Mouse (Mus musculus) midbrain, embryonic 12.5 days (tissue): ENCODE results near the gene Vmn2r108. TPM values are rescaled to one million over a fixed set of nuclear protein-coding genes. Genes with fewer than 3 reads are reported as not detected.
"Not testable (repeated sequence)": the region's sequence is repeated elsewhere in the genome, so short reads cannot be mapped to it uniquely, and the experiment has no call there.

ENCODE experiments used
- ATAC-seq: fragments of 200-750 bp; cut with Nextera tagmentation; 2 replicates; pipeline ENCODE4 v1.8.0; 2017; ENCODE audit warnings: low read depth, moderate TSS enrichment, moderate library complexity; ENCODE audit not compliant: low FRiP score
- H3K27ac ChIP-seq: fragments of 300-500 bp; sonication (generic); replicated peaks from 2 replicates; pipeline ENCODE4 v1.5.1; 2016; ENCODE audit warnings: mild to moderate bottlenecking
- H3K27me3 ChIP-seq: fragments of 300-500 bp; sonication (generic); 2 replicates; pipeline ENCODE4 v1.6.1; 2016; ENCODE audit warnings: mild to moderate bottlenecking
- H3K36me3 ChIP-seq: fragments of 300-500 bp; sonication (generic); 2 replicates; pipeline ENCODE4 v1.6.1; 2016
- H3K4me1 ChIP-seq: fragments of 300-500 bp; sonication (generic); 2 replicates; pipeline ENCODE4 v1.6.1; 2016
- H3K4me2 ChIP-seq: fragments of 300-500 bp; sonication (generic); replicated peaks from 2 replicates; pipeline ENCODE4 v1.6.1; 2016; ENCODE audit warnings: mild to moderate bottlenecking, moderate library complexity
- H3K4me3 ChIP-seq: fragments of 300-500 bp; sonication (generic); 2 replicates; pipeline ENCODE4 v1.5.1; 2016; ENCODE audit warnings: mild to moderate bottlenecking
- H3K9ac ChIP-seq: fragments of 300-500 bp; sonication (generic); replicated peaks from 2 replicates; pipeline ENCODE4 v1.6.1; 2016; ENCODE audit warnings: mild to moderate bottlenecking, moderate library complexity
- H3K9me3 ChIP-seq: fragments of 300-500 bp; sonication (generic); 2 replicates; pipeline ENCODE4 v1.6.1; 2016; ENCODE audit warnings: mild to moderate bottlenecking
- WGBS: fragments of 180-500 bp; shearing (Covaris S2); methylation state at CpG from one replicate; pipeline ENCODE4 v1.1.7; 2016; 5-methylcytosine and 5-hydroxymethylcytosine counted together
- polyA plus RNA-seq: library from polyadenylated mRNA; unstranded; fragments of >200 nt; fragmentation: Nextera tagmentation; extraction: Ambion mirVana; gene quantifications from 2 replicates; pipeline ENCODE4 v1.2.1, GENCODE M21; 2016

Vmn2r108 gene
- polyA plus RNA-seq, result not detected in 2 replicates

DNA sequence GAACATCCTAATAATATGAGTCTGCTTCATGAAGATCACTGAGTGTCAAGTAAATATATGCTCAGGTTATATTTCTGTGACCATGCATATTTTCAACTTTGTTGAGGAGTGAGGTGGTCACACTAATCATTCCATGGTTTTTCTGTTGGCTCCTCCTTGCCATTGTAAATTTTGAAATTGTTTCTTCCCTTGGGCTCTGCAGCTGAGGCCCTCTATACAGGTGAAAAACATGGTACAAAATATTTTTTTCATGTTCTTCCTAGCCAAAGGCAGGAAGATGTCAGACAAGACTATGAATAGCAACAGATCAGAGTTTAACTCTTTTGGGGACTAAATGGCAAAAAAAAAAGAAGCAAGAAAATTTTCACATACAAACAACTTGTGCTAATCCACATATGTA, at the start of gene Vmn2r108:
TSS of gene Vmn2r108 (minus strand) at position 101 of the 400 bp plus-strand sequence.
- no peak within 1 kb of the TSS for H3K4me2 ChIP-seq
- H3K36me3 ChIP-seq, result no peaks in the 10 kb centered on the region
- ATAC-seq, result no peak
- H3K4me3 ChIP-seq, result no peak within 1 kb of the TSS
- no peak within 1 kb of the TSS for H3K27ac ChIP-seq
- H3K9me3 ChIP-seq, result 0 out of 2 replicates have a peak, but pooled peaks cover 6% of the 10 kb centered on the region
- H3K27me3 ChIP-seq, result no peaks in the 10 kb centered on the region
- H3K4me1 ChIP-seq, result no peaks in the 10 kb centered on the region
- H3K9ac ChIP-seq, result no peak within 1 kb of the TSS

DNA sequence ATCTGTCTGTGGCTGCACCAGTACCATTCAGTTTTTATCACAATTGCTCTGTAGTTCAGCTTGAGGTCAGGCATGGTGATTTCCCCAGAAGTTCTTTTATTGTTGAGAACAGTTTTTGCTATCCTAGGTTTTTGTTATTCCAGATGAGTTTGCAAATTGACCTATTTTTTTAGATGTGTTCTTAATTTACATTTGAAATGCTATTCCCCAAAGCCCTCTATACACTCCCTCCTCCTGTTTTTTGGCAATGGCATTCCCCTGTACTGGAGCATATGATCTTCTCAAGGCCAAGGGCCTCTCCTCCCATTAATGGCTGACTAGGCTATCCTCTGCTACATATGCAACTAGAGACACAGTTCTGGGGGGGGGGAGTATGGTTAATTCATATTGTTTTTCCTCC, 27.1 kb upstream of the Vmn2r108 start:
- peaks cover 16% of the 10 kb centered on the region; the same call in 1 of the 2 replicates for H3K9me3 ChIP-seq
- H3K27me3 ChIP-seq, H3K4me3 ChIP-seq, H3K9ac ChIP-seq, H3K4me1 ChIP-seq, H3K4me2 ChIP-seq, H3K36me3 ChIP-seq, ATAC-seq, H3K27ac ChIP-seq: not testable (repeated sequence)

DNA sequence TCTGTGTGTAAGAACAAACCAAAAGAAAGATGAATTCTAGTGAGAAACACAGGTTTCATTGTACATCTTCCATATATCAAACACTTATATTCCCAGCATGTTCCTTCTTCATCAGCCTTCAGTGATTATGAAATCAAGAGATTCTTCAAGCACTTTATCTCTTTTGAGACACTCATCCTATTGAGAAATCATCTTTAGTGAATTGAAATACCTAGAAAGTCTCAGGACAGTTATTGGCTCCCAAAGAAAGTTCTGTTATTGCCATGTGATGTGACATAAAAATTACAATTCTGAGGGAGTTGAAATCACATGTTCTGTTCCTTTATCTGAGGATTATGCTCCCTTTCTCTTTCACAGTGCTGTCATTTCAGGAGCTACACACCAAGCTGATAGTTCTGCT, 16.7 kb upstream of the Vmn2r108 start, which contains the start of gene Vmn1r225:
TSS of gene Vmn1r225 (plus strand) at position 301 of the 400 bp plus-strand sequence.
- Histone ChIP-seq H3K4me3 (no peak within 1 kb of the TSS), H3K27me3 (no peaks in the 10 kb centered on the region), H3K36me3 (no peaks in the 10 kb centered on the region), H3K4me2 (no peak within 1 kb of the TSS), H3K27ac (no peak within 1 kb of the TSS), H3K4me1 (no peaks in the 10 kb centered on the region), H3K9me3 (peaks cover 6% of the 10 kb centered on the region; the same call in 1 of the 2 replicates), H3K9ac (no peak within 1 kb of the TSS)
- ATAC-seq, result no peak

DNA sequence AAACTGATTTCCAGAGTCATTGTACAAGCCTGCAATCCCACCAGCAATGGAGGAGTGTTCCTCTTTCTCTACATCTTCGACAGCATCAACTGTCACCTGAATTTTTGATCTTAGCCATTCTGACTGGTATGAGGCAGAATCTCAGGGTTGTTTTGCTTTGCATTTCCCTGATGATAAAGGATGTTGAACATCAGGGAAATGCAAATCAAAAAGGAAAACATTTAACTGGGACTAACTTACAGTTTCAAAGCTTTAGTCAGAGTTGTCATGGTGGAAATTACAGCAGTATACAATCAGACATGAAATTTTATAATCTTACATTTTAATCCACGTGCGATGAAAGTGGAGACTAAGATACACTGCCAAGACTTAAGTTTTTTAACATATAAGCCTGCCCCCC, 7.8 kb downstream of the Vmn2r108 start:
- Histone ChIP-seq H3K9ac (no peak overlapping the region), H3K9me3 (no peaks in the 10 kb centered on the region), H3K4me3 (no peak overlapping the region), H3K4me1 (no peaks in the 10 kb centered on the region), H3K4me2 (no peak overlapping the region), H3K36me3 (no peaks in the 10 kb centered on the region), H3K27ac (no peak overlapping the region), H3K27me3 (no peaks in the 10 kb centered on the region)
- WGBS, result 74% methylated on average over 3 of the region's 3 CpGs
- ATAC-seq, result no peak

DNA sequence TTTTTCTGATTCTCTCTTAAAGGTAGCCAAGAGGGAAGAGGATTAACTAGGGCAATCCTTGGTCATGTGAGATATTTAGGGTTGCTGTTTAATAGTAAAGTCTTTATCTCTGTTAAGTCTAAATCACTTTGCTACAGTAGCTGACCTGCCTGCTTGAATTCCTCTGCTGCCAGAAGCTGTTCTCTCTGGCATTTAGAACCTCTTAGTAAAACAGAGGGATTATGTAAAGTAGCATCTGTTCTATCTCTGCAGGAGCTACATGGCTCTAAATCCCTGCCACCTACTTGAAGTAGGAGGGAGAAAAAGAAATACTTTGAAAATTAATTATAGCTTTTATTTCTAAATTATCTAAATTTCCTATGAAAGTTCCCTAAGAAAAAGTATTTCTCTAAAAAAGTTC, 41.9 kb downstream of the Vmn2r108 start:
- H3K9me3 ChIP-seq, result peaks cover 24% of the 10 kb centered on the region; the same call in 1 of the 2 replicates
- no peak for ATAC-seq
- H3K27me3 ChIP-seq, result no peaks in the 10 kb centered on the region
- no peak overlapping the region for H3K9ac ChIP-seq
- no peak overlapping the region for H3K27ac ChIP-seq
- H3K4me2 ChIP-seq, result no peak overlapping the region
- no peak overlapping the region for H3K4me3 ChIP-seq
- H3K36me3 ChIP-seq, result no peaks in the 10 kb centered on the region
- no peaks in the 10 kb centered on the region for H3K4me1 ChIP-seq

DNA sequence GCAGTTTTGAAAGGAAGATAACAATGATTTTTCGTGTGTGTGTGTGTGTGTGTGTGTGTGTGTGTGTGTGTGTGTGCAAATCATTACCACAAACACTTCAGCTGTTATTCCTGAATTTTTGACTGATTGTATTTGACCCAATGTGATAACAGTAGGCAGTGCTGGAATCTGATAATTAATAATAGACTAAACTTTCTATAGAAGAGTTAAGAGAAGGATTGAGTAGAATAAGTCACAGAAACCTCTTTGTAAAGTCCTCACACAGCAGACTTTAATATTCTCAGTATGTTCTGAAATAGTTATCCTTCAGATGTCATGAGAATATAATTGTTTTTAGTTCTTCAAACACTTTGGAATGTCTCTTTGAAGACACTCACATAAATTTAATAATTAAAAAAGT, 67.3 kb downstream of the Vmn2r108 start, which contains the start of gene Vmn1r224:
TSS of gene Vmn1r224 (plus strand) at position 301 of the 400 bp plus-strand sequence.
- 39% methylated on average over 1 of the region's 1 CpGs for WGBS

More for the DNA sequence above, 67.3 kb downstream of the Vmn2r108 start, which contains the start of gene Vmn1r224:
- no peak for ATAC-seq
- H3K4me3 ChIP-seq, result no peak within 1 kb of the TSS
- no peaks in the 10 kb centered on the region for H3K4me1 ChIP-seq
- H3K4me2 ChIP-seq, result no peak within 1 kb of the TSS
- H3K27me3 ChIP-seq, result no peaks in the 10 kb centered on the region
- no peaks in the 10 kb centered on the region for H3K36me3 ChIP-seq
- H3K27ac ChIP-seq, result no peak within 1 kb of the TSS
- peaks cover 17% of the 10 kb centered on the region; the same call in 1 of the 2 replicates for H3K9me3 ChIP-seq
- H3K9ac ChIP-seq, result no peak within 1 kb of the TSS

Other genes starting within 250 kb of the Vmn2r108 start
- gene Vmn2r105, start 246.3 kb downstream of the Vmn2r108 start, polyA plus RNA-seq, result not detected in 2 replicates
- not detected in 2 replicates for gene Vmn2r106, start 195.8 kb downstream of the Vmn2r108 start, polyA plus RNA-seq
- not detected in 2 replicates for gene Vmn2r107, start 136.1 kb downstream of the Vmn2r108 start, polyA plus RNA-seq
- not detected in 2 replicates for gene Vmn1r224, start 67.2 kb downstream of the Vmn2r108 start, polyA plus RNA-seq
- not detected in 2 replicates for gene Vmn1r225, start 16.8 kb upstream of the Vmn2r108 start, polyA plus RNA-seq
- not detected in 2 replicates for gene Vmn2r109, start 83.4 kb upstream of the Vmn2r108 start, polyA plus RNA-seq
- 0.05 TPM in 2 replicates for gene Vmn2r110, start 115.1 kb upstream of the Vmn2r108 start, polyA plus RNA-seq
- not detected in 2 replicates for gene Fpr-rs3, start 143.5 kb upstream of the Vmn2r108 start, polyA plus RNA-seq
- not detected in 2 replicates for gene Vmn1r226, start 201.5 kb upstream of the Vmn2r108 start, polyA plus RNA-seq
- not detected in 2 replicates for gene Vmn1r227, start 248.5 kb upstream of the Vmn2r108 start, polyA plus RNA-seq